Mouse (Mus musculus) gastrocnemius, adult 18-20 months (tissue): Measurements from ENCODE around the gene Gm12695. TPM values are rescaled to one million over a fixed set of nuclear protein-coding genes. Genes with fewer than 3 reads are reported as not detected.

ENCODE experiments used
- DNase-seq: peaks from one replicate; pipeline ENCODE4 v3.0.0; 2021; ENCODE audit warnings: low spot score
- total RNA-seq, 2 experiments: library from RNA; stranded (reverse); gene quantifications; 2 replicates each; pipeline ENCODE4 v1.2.3; 2021

Gm12695 gene
- total RNA-seq, 2 experiments from 2014 or later, result not detected

GRCm38 (mm10) chr4:96698218-96698561 is 86.8 kb downstream of the Gm12695 start:
- DNase-seq, result no peak

GRCm38 (mm10) chr4:96697511-96698217 is 87.3 kb downstream of the Gm12695 start:
- no peak for DNase-seq

- peak; percentile 34 for DNase-seq
Observed at GRCm38 (mm10) chr4:96696614-96697360, 88.2 kb downstream of the Gm12695 start.

- no peak for DNase-seq
Observed at GRCm38 (mm10) chr4:96687358-96687803, 97.6 kb downstream of the Gm12695 start.

- no peak for DNase-seq
Observed at GRCm38 (mm10) chr4:96683474-96683873, 101.5 kb downstream of the Gm12695 start.

- DNase-seq, result no peak
Observed at GRCm38 (mm10) chr4:96680966-96681365, 104.0 kb downstream of the Gm12695 start.

GRCm38 (mm10) chr4:96680233-96680632 is 104.8 kb downstream of the Gm12695 start:
- no peak for DNase-seq

Other genes with a start within 250 kb of the Gm12695 start
- gene Cyp2j6, start 231.5 kb downstream of the Gm12695 start, total RNA-seq, result 1 to 10 TPM; 1.3 TPM
- under 1 TPM; 0.69 to 0.80 TPM for gene Cyp2j9, start 193.6 kb downstream of the Gm12695 start, total RNA-seq
- gene Cyp2j5, start 121.0 kb downstream of the Gm12695 start, total RNA-seq, result under 1 TPM in 1 of 2 experiments, not detected in 1; 0.09 TPM